Mouse (Mus musculus): ENCODE results near the gene Sapcd1. TPM values are rescaled to one million over a fixed set of nuclear protein-coding genes. Genes with fewer than 3 reads are reported as not detected.

Sapcd1 gene
- polyA plus RNA-seq, 1 experiment from 2014 or later = 7.4 TPM

GRCm38 (mm10) chr17:35022541-35023060 is 5.2 kb downstream of the Sapcd1 start:
- no peaks in the 10 kb centered on the region for H3K36me3 ChIP-seq (replicated peaks)
- WGBS = 95% methylated on average over 8 of the region's 8 CpGs
- H3K4me1 ChIP-seq = peaks cover 31% of the 10 kb centered on the region
- no peak overlapping the region for H3K4me3 ChIP-seq (replicated peaks)
- no peaks in the 10 kb centered on the region for H3K27me3 ChIP-seq
- no peak overlapping the region for H3K27ac ChIP-seq
- H3K9me3 ChIP-seq = no peaks in the 10 kb centered on the region
- no peak overlapping the region for H3K9ac ChIP-seq
- ATAC-seq (ENCODE audit: low FRiP score) = no peak
- no peak overlapping the region for H3K4me2 ChIP-seq

GRCm38 (mm10) chr17:35021842-35022477 is 5.9 kb downstream of the Sapcd1 start:
- H3K4me2 ChIP-seq = peak overlapping the region; percentile 37; the same call in 1 of the 2 replicates
- no peaks in the 10 kb centered on the region for H3K27me3 ChIP-seq
- no peaks in the 10 kb centered on the region for H3K9me3 ChIP-seq
- H3K9ac ChIP-seq = no peak overlapping the region
- peaks cover 24% of the 10 kb centered on the region for H3K4me1 ChIP-seq
- no peak overlapping the region for H3K4me3 ChIP-seq (replicated peaks)
- no peak overlapping the region for H3K27ac ChIP-seq
- peaks cover 5% of the 10 kb centered on the region for H3K36me3 ChIP-seq (replicated peaks)
- WGBS = 56% methylated on average over 6 of the region's 6 CpGs
- ATAC-seq (ENCODE audit: low FRiP score) = no peak

- WGBS = 6% methylated on average over 17 of the region's 17 CpGs
- Histone ChIP-seq H3K9ac (no peak overlapping the region), H3K27ac (no peak overlapping the region; the same call in 1 of the 2 replicates), H3K4me3 (replicated peaks) (0 out of 2 replicates have a peak overlapping the region, but pooled peaks have one; percentile 4), H3K4me2 (peak overlapping the region; percentile 37), H3K36me3 (replicated peaks) (peaks cover 12% of the 10 kb centered on the region), H3K27me3 (no peaks in the 10 kb centered on the region), H3K4me1 (peaks cover 20% of the 10 kb centered on the region), H3K9me3 (no peaks in the 10 kb centered on the region)
- peak; percentile 76 for ATAC-seq (ENCODE audit: low FRiP score)
These were observed 6.5 kb downstream of the Sapcd1 start for GRCm38 (mm10) chr17:35021163-35021808.

GRCm38 (mm10) chr17:35020551-35020950 is 7.3 kb downstream of the Sapcd1 start:
- Histone ChIP-seq H3K27me3 (no peaks in the 10 kb centered on the region), H3K4me2 (no peak overlapping the region), H3K27ac (no peak overlapping the region), H3K36me3 (replicated peaks) (peaks cover 19% of the 10 kb centered on the region), H3K9ac (no peak overlapping the region), H3K4me1 (peaks cover 17% of the 10 kb centered on the region), H3K4me3 (replicated peaks) (no peak overlapping the region), H3K9me3 (no peaks in the 10 kb centered on the region)
- ATAC-seq (ENCODE audit: low FRiP score) = no peak
- 90% methylated on average over 8 of the region's 8 CpGs for WGBS

GRCm38 (mm10) chr17:35019894-35020293 is 7.9 kb downstream of the Sapcd1 start:
- no peak for ATAC-seq (ENCODE audit: low FRiP score)
- Histone ChIP-seq H3K4me1 (peaks cover 17% of the 10 kb centered on the region), H3K27ac (no peak overlapping the region)

GRCm38 (mm10) chr17:35018171-35018570 is 9.6 kb downstream of the Sapcd1 start:
- Histone ChIP-seq H3K4me3 (replicated peaks) (no peak overlapping the region), H3K4me2 (no peak overlapping the region), H3K9me3 (no peaks in the 10 kb centered on the region), H3K9ac (no peak overlapping the region), H3K27me3 (no peaks in the 10 kb centered on the region), H3K36me3 (replicated peaks) (peaks cover 43% of the 10 kb centered on the region), H3K4me1 (peaks cover 14% of the 10 kb centered on the region), H3K27ac (no peak overlapping the region)
- 82% methylated on average over 3 of the region's 3 CpGs for WGBS
- ATAC-seq (ENCODE audit: low FRiP score) = no peak

More at GRCm38 (mm10) chr17:35019894-35020293, 7.9 kb downstream of the Sapcd1 start:
- H3K27me3 ChIP-seq = no peaks in the 10 kb centered on the region
- no peak overlapping the region for H3K9ac ChIP-seq
- peaks cover 26% of the 10 kb centered on the region for H3K36me3 ChIP-seq (replicated peaks)
- WGBS = 82% methylated on average over 11 of the region's 11 CpGs
- H3K9me3 ChIP-seq = no peaks in the 10 kb centered on the region
- no peak overlapping the region for H3K4me3 ChIP-seq (replicated peaks)
- H3K4me2 ChIP-seq = no peak overlapping the region

GRCm38 (mm10) chr17:35017706-35018030 is 10.1 kb downstream of the Sapcd1 start:
- Histone ChIP-seq H3K4me2 (no peak overlapping the region), H3K27ac (no peak overlapping the region), H3K4me3 (replicated peaks) (no peak overlapping the region), H3K9me3 (no peaks in the 10 kb centered on the region), H3K9ac (no peak overlapping the region), H3K27me3 (no peaks in the 10 kb centered on the region), H3K4me1 (peaks cover 14% of the 10 kb centered on the region), H3K36me3 (replicated peaks) (peaks cover 48% of the 10 kb centered on the region)
- WGBS = 75% methylated on average over 14 of the region's 14 CpGs
- ATAC-seq (ENCODE audit: low FRiP score) = no peak

- ATAC-seq (ENCODE audit: low FRiP score) = no peak
- Histone ChIP-seq H3K27me3 (no peaks in the 10 kb centered on the region), H3K27ac (peak overlapping the region; percentile 46; the same call in 1 of the 2 replicates), H3K4me3 (replicated peaks) (no peak overlapping the region), H3K4me2 (no peak overlapping the region), H3K9me3 (no peaks in the 10 kb centered on the region), H3K9ac (no peak overlapping the region), H3K36me3 (replicated peaks) (peaks cover 54% of the 10 kb centered on the region), H3K4me1 (peaks cover 14% of the 10 kb centered on the region)
- 79% methylated on average over 10 of the region's 10 CpGs for WGBS
These were observed 10.8 kb downstream of the Sapcd1 start for GRCm38 (mm10) chr17:35016791-35017705.

GRCm38 (mm10) chr17:35016376-35016775 is 11.4 kb downstream of the Sapcd1 start, which contains the start of gene Vwa7:
Vwa7 (plus strand) TSS chr17:35016579.
- Histone ChIP-seq H3K4me2 (no peak within 1 kb of the TSS), H3K9me3 (no peaks in the 10 kb centered on the region), H3K9ac (no peak within 1 kb of the TSS), H3K36me3 (replicated peaks) (peaks cover 61% of the 10 kb centered on the region), H3K27ac (peak within 1 kb of the TSS; percentile 46; the same call in 1 of the 2 replicates), H3K27me3 (no peaks in the 10 kb centered on the region), H3K4me1 (peaks cover 8% of the 10 kb centered on the region), H3K4me3 (replicated peaks) (0 out of 2 replicates have a peak within 1 kb of the TSS, but pooled peaks have one; percentile 0)
- peak; percentile 31; the same call in 1 of the 2 replicates for ATAC-seq (ENCODE audit: low FRiP score)
- 62% methylated on average over 12 of the region's 12 CpGs for WGBS

- Histone ChIP-seq H3K4me2 (no peak overlapping the region), H3K36me3 (replicated peaks) (peaks cover 72% of the 10 kb centered on the region), H3K27ac (no peak overlapping the region), H3K4me3 (replicated peaks) (no peak overlapping the region), H3K9ac (no peak overlapping the region), H3K4me1 (0 out of 2 replicates have a peak, but pooled peaks cover 2% of the 10 kb centered on the region), H3K9me3 (no peaks in the 10 kb centered on the region), H3K27me3 (no peaks in the 10 kb centered on the region)
- 92% methylated on average over 16 of the region's 16 CpGs for WGBS
- ATAC-seq (ENCODE audit: low FRiP score) = no peak
These were observed 12.5 kb downstream of the Sapcd1 start for GRCm38 (mm10) chr17:35015296-35015695.

GRCm38 (mm10) chr17:35013221-35013620 is 14.6 kb downstream of the Sapcd1 start:
- no peak overlapping the region for H3K4me2 ChIP-seq
- H3K27ac ChIP-seq = no peak overlapping the region
- H3K4me1 ChIP-seq = 0 out of 2 replicates have a peak, but pooled peaks cover 2% of the 10 kb centered on the region
- no peaks in the 10 kb centered on the region for H3K27me3 ChIP-seq
- ATAC-seq (ENCODE audit: low FRiP score) = no peak
- WGBS = 87% methylated on average over 6 of the region's 6 CpGs
- H3K9me3 ChIP-seq = no peaks in the 10 kb centered on the region
- H3K9ac ChIP-seq = no peak overlapping the region
- peaks cover 91% of the 10 kb centered on the region for H3K36me3 ChIP-seq (replicated peaks)
- H3K4me3 ChIP-seq (replicated peaks) = no peak overlapping the region

- Histone ChIP-seq H3K4me3 (replicated peaks) (no peak overlapping the region), H3K9me3 (no peaks in the 10 kb centered on the region), H3K36me3 (replicated peaks) (peaks cover 98% of the 10 kb centered on the region), H3K4me2 (no peak overlapping the region), H3K27ac (no peak overlapping the region), H3K27me3 (no peaks in the 10 kb centered on the region), H3K9ac (no peak overlapping the region), H3K4me1 (0 out of 2 replicates have a peak, but pooled peaks cover 2% of the 10 kb centered on the region)
- ATAC-seq (ENCODE audit: low FRiP score) = no peak
- WGBS = 89% methylated on average over 13 of the region's 13 CpGs
These were observed 15.4 kb downstream of the Sapcd1 start for GRCm38 (mm10) chr17:35012430-35012829.
